Mouse (Mus musculus) small intestine, adult 2 months (tissue): ENCODE measurements at regions not wholly inside any gene's neighbourhood (a gene's known extent, or its start where the extent isn't known, plus 50 kb on each side); places are given as distances from the start of the nearest gene placed in this dataset.

Experiments used
- CTCF ChIP-seq: fragments of 200-500 bp; IDR thresholded peaks from 2 replicates; pipeline ENCODE4 v1.5.1; 2012; ENCODE audit warnings: low read depth, mild to moderate bottlenecking, control low read depth, inconsistent platforms, low read length, moderate library complexity, mixed read lengths; ENCODE audit not compliant: insufficient replicate concordance, insufficient read length; ENCODE audit errors: extremely low read depth
- POLR2A ChIP-seq: fragments of 200-500 bp; IDR thresholded peaks from 2 replicates; pipeline ENCODE4 v1.6.1; 2012; ENCODE audit warnings: low read depth, mild to moderate bottlenecking, control low read depth, inconsistent platforms, low read length, moderate library complexity

GRCm38 (mm10) chr5:119613413-119613812 lies 57.1 kb upstream of the Tbx3 start:
- no peak for TF ChIP-seq CTCF
- no peak for TF ChIP-seq POLR2A
